Comparison of ENCODE assay signal across 18 mouse cellular contexts in genomic region chr9:15773426-15773825, GRCm38 (mm10).
DNase-seq lines count a peak whose midpoint lies in the region; ATAC-seq and TF ChIP-seq lines count a peak whose summit lies in the region.
"Had no signal": no experiment of that assay in that cellular context is flagged by ENCODE, and none has a peak within 500 bp of the region (broad histone marks: within the 10 kb centered on the region; RNA-seq: fewer than 3 reads in every experiment).

No protein-coding gene starts in this region.

- TF ChIP-seq CTCF in heart, adult 2 months (IDR thresholded peaks at IDR 0.05): no peak
- no peak for TF ChIP-seq CTCF in forebrain, postnatal 0 days (IDR thresholded peaks at IDR 0.05; ENCODE audit: low read depth)
- TF ChIP-seq CTCF in midbrain, postnatal 0 days (IDR thresholded peaks at IDR 0.05): no peak

- TF ChIP-seq EP300 in heart, adult 2 months (IDR thresholded peaks at IDR 0.05; ENCODE audit: insufficient read depth, low read depth, low read length): no peak

- H3K27ac ChIP-seq in heart, adult 2 months: no peak overlapping the region
- no peak overlapping the region for H3K27ac ChIP-seq in forebrain, postnatal 0 days (ENCODE audit: low read depth, low read length)
- H3K27ac ChIP-seq in midbrain, postnatal 0 days (ENCODE audit: low read depth, low read length): no peak overlapping the region
- H3K27ac ChIP-seq: embryonic facial prominence, embryonic 15.5 days; liver, embryonic 12.5 days; neural tube, embryonic 12.5 days had no signal

- TF ChIP-seq POLR2A in heart, adult 2 months (IDR thresholded peaks at IDR 0.05; ENCODE audit: insufficient read depth, low read depth, low read length): no peak

- H3K9ac ChIP-seq in heart, adult 2 months (ENCODE audit: low read depth, low read length): no peak overlapping the region
- no peak overlapping the region for H3K9ac ChIP-seq in forebrain, postnatal 0 days
- no peak overlapping the region for H3K9ac ChIP-seq in midbrain, postnatal 0 days (replicated peaks; ENCODE audit: low read length, poor library complexity, severe bottlenecking)
- H3K9ac ChIP-seq: embryonic facial prominence, embryonic 15.5 days; liver, embryonic 12.5 days; neural tube, embryonic 12.5 days had no signal

- H3K36me3 ChIP-seq in heart, adult 2 months (ENCODE audit: control insufficient read depth, insufficient read depth, low read length): no peaks in the 10 kb centered on the region
- H3K36me3 ChIP-seq in forebrain, postnatal 0 days (ENCODE audit: insufficient read depth): no peaks in the 10 kb centered on the region
- H3K36me3 ChIP-seq in midbrain, postnatal 0 days (ENCODE audit: insufficient read depth, low read length): no peaks in the 10 kb centered on the region
- H3K36me3 ChIP-seq: embryonic facial prominence, embryonic 15.5 days; G1E; liver, embryonic 12.5 days; neural tube, embryonic 12.5 days had no signal

- intact Hi-C loops in heart, adult 2 months (cut with DNase I): no loop called here
- intact Hi-C loops in heart, postnatal 25 days (cut with DNase I): no loop called here

- H3K4me1 ChIP-seq in heart, adult 2 months (ENCODE audit: control insufficient read depth, insufficient read depth, low read length): no peaks in the 10 kb centered on the region
- H3K4me1 ChIP-seq in forebrain, postnatal 0 days (ENCODE audit: insufficient read depth): no peaks in the 10 kb centered on the region
- no peaks in the 10 kb centered on the region for H3K4me1 ChIP-seq in midbrain, postnatal 0 days (ENCODE audit: insufficient read depth, low read length)
- H3K4me1 ChIP-seq: embryonic facial prominence, embryonic 15.5 days; liver, embryonic 12.5 days had no signal

- ATAC-seq in forebrain, postnatal 0 days: peak; percentile 67
- peak; percentile 79 for ATAC-seq in midbrain, postnatal 0 days (ENCODE audit: low FRiP score)
- ATAC-seq: liver, embryonic 12.5 days had no signal

- no peaks in the 10 kb centered on the region for H3K9me3 ChIP-seq in forebrain, postnatal 0 days (ENCODE audit: low read length)
- H3K9me3 ChIP-seq in midbrain, postnatal 0 days (ENCODE audit: low read length): no peaks in the 10 kb centered on the region
- H3K9me3 ChIP-seq: embryonic facial prominence, embryonic 15.5 days; G1E; liver, embryonic 12.5 days; neural tube, embryonic 12.5 days had no signal

- 47% methylated on average over 3 of the region's 4 CpGs for WGBS in heart, adult 2 months
- 40% methylated on average over 3 of the region's 4 CpGs for whole genome bisulfite sequencing in forebrain, postnatal 0 days
- WGBS in midbrain, postnatal 0 days: 47% methylated on average over 3 of the region's 4 CpGs

- no peak overlapping the region for H3K4me3 ChIP-seq in heart, adult 2 months
- no peak overlapping the region for H3K4me3 ChIP-seq in forebrain, postnatal 0 days (ENCODE audit: low read depth, low read length)
- H3K4me3 ChIP-seq in midbrain, postnatal 0 days (ENCODE audit: low read depth, low read length): no peak overlapping the region
- H3K4me3 ChIP-seq: embryonic facial prominence, embryonic 15.5 days; liver, embryonic 12.5 days; neural tube, embryonic 12.5 days had no signal

- no peaks in the 10 kb centered on the region for H3K79me2 ChIP-seq in heart, adult 2 months (replicated peaks; ENCODE audit: control insufficient read depth, insufficient read depth, low read length)

- peak; percentile 72 for DNase-seq in heart, adult 11 months
- no peak for DNase-seq in heart, adult 2 months
- DNase-seq in retina, postnatal 1 day: peak; percentile 41
- DNase-seq in retina, embryonic 14.5 days (ENCODE audit: low spot score): no peak
- peak; percentile 15 for DNase-seq in forebrain, postnatal 0 days
- peak; percentile 46 for DNase-seq in midbrain, postnatal 0 days (ENCODE audit: low spot score)
- no peak for DNase-seq in lung, postnatal 36 days
- no peak for DNase-seq in heart, postnatal 25 days (ENCODE audit: low spot score)
- DNase-seq: adrenal gland, postnatal 10 days; cerebellum, postnatal 36 days; heart, postnatal 14 days; kidney, adult 18-20 months; kidney, postnatal 4 days; thymus, postnatal 25 days had no signal

- H3K27me3 ChIP-seq in heart, adult 2 months (ENCODE audit: control insufficient read depth, insufficient read depth, low read length): no peaks in the 10 kb centered on the region
- H3K27me3 ChIP-seq in forebrain, postnatal 0 days (ENCODE audit: insufficient read depth, low read length): no peaks in the 10 kb centered on the region
- no peaks in the 10 kb centered on the region for H3K27me3 ChIP-seq in midbrain, postnatal 0 days (ENCODE audit: insufficient read depth, low read length)
- H3K27me3 ChIP-seq: embryonic facial prominence, embryonic 15.5 days; liver, embryonic 12.5 days; neural tube, embryonic 12.5 days had no signal

- no peak overlapping the region for H3K4me2 ChIP-seq in forebrain, postnatal 0 days (ENCODE audit: low read depth)
- H3K4me2 ChIP-seq in midbrain, postnatal 0 days (ENCODE audit: low read depth, low read length, poor library complexity, severe bottlenecking): no peak overlapping the region
- H3K4me2 ChIP-seq: embryonic facial prominence, embryonic 15.5 days; liver, embryonic 12.5 days; neural tube, embryonic 12.5 days had no signal

Comparison
In these comparisons a context has a peak if more than half of its experiments do, and no peak if none do; other contexts are left out.
1. DNase-seq: peak in heart, adult 11 months (single experiment), retina, postnatal 1 day (single experiment), forebrain, postnatal 0 days (single experiment) and midbrain, postnatal 0 days (single experiment); none in heart, adult 2 months (0 of 2), retina, embryonic 14.5 days (single experiment), lung, postnatal 36 days (single experiment) and heart, postnatal 25 days (single experiment).